Mouse (Mus musculus) midbrain, postnatal 0 days (tissue): Measurements from ENCODE around the gene Pde4b. TPM values are rescaled to one million over a fixed set of nuclear protein-coding genes. Genes with fewer than 3 reads are reported as not detected.

Experiments
- ATAC-seq: fragments of 200-750 bp; cut with Nextera tagmentation; 2 replicates; pipeline ENCODE4 v1.8.0; 2017; ENCODE audit warnings: moderate number of reproducible peaks, mild to moderate bottlenecking, moderate TSS enrichment, moderate library complexity; ENCODE audit not compliant: low FRiP score
- DNase-seq: peaks from one replicate; pipeline ENCODE4 v3.0.0-alpha.2; 2015; ENCODE audit warnings: low spot score
- H3K27ac ChIP-seq: fragments of 300-500 bp; sonication (generic); 2 replicates; pipeline ENCODE4 v1.5.1; 2014; ENCODE audit warnings: low read depth, mild to moderate bottlenecking, low read length, mixed read lengths
- H3K27me3 ChIP-seq: fragments of 300-500 bp; sonication (generic); 2 replicates; pipeline ENCODE4 v1.6.1; 2014; ENCODE audit warnings: low read length, control low read depth, mixed read lengths; ENCODE audit not compliant: insufficient read depth
- H3K36me3 ChIP-seq: fragments of 300-500 bp; sonication (generic); 2 replicates; pipeline ENCODE4 v1.6.1; 2014; ENCODE audit warnings: low read length, control low read depth, mixed read lengths; ENCODE audit not compliant: insufficient read depth
- H3K4me1 ChIP-seq: fragments of 300-500 bp; sonication (generic); 2 replicates; pipeline ENCODE4 v1.6.1; 2014; ENCODE audit warnings: mild to moderate bottlenecking, control low read depth, antibody characterized with exemption, low read length, mixed read lengths; ENCODE audit not compliant: insufficient read depth
- H3K4me2 ChIP-seq: fragments of 300-500 bp; sonication (generic); 2 replicates; pipeline ENCODE4 v1.6.1; 2014; ENCODE audit warnings: low read depth, mild to moderate bottlenecking, low read length, mixed read lengths; ENCODE audit not compliant: poor library complexity, severe bottlenecking
- H3K4me3 ChIP-seq: fragments of 300-500 bp; sonication (generic); 2 replicates; pipeline ENCODE4 v1.5.1; 2014; ENCODE audit warnings: low read depth, mild to moderate bottlenecking, low read length, moderate library complexity
- H3K9ac ChIP-seq: fragments of 300-500 bp; sonication (generic); replicated peaks from 2 replicates; pipeline ENCODE4 v1.6.1; 2014; ENCODE audit warnings: mild to moderate bottlenecking, low read length, moderate library complexity, mixed read lengths; ENCODE audit not compliant: poor library complexity, severe bottlenecking
- H3K9me3 ChIP-seq: fragments of 300-500 bp; sonication (generic); 2 replicates; pipeline ENCODE4 v1.6.1; 2016; ENCODE audit warnings: low read length, control low read depth
- CTCF ChIP-seq: IDR thresholded peaks from 2 replicates; pipeline ENCODE4 v1.5.1; 2016; ENCODE audit warnings: antibody characterized with exemption, mild to moderate bottlenecking
- WGBS: fragments of 180-500 bp; shearing (Covaris S2); extraction: QIAGEN DNeasy Blood & Tissue Kit; methylation state at CpG from one replicate; pipeline ENCODE4 v1.1.7; 2014; 5-methylcytosine and 5-hydroxymethylcytosine counted together
- polyA plus RNA-seq: library from polyadenylated mRNA; unstranded; fragments of >200 nt; fragmentation: Nextera tagmentation; extraction: Ambion mirVana; gene quantifications from 2 replicates; pipeline ENCODE4 v1.2.1, GENCODE M21; 2015
- total RNA-seq: library from RNA; depleted of rRNA; stranded (reverse); fragments of >200 nt; gene quantifications from 2 replicates; pipeline ENCODE4 v1.2.3, GENCODE M21; 2014

Gene Pde4b
- total and polyA plus RNA-seq, 2 experiments from 2014 or later, result 65.5 to 90.1 TPM

DNA sequence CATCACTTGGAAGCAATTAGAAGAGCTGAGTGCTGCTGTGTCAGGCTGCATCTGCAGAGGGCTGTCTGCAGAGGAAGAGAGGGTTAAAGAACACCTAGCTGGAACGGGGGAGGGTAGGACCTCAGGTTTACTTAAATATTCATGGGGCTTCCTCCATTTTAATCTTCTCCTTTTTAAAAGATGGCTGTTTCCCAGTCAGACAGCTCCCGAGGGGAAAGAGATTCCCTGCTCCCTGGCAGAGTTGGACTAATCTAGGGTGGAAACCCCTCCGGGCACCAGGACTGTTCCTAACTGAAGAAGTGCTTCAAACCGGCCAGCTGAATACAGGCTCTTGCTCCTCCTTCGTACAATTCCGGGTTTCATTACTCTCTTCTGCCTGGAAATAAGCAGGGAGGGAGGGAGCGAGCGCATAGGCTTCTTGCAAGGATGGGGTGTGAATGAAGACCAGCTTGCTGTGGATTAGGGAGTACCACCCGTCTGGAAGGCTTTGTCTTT is 502.2 kb downstream of the Pde4b start:
- H3K9ac ChIP-seq, result peak overlapping the region; percentile 66
- peaks cover 9% of the 10 kb centered on the region; the same call in 1 of the 2 replicates for H3K4me1 ChIP-seq
- peak overlapping the region; percentile 57 for H3K4me2 ChIP-seq
- ATAC-seq, result peak; percentile 74
- peak; percentile 79 for DNase-seq
- H3K9me3 ChIP-seq, result no peaks in the 10 kb centered on the region
- H3K4me3 ChIP-seq, result peak overlapping the region; percentile 45
- no peak for TF ChIP-seq CTCF
- H3K27me3 ChIP-seq, result no peaks in the 10 kb centered on the region
- no peaks in the 10 kb centered on the region for H3K36me3 ChIP-seq
- H3K27ac ChIP-seq, result peak overlapping the region; percentile 82
- WGBS, result 2% methylated on average over 9 of the region's 9 CpGs

DNA sequence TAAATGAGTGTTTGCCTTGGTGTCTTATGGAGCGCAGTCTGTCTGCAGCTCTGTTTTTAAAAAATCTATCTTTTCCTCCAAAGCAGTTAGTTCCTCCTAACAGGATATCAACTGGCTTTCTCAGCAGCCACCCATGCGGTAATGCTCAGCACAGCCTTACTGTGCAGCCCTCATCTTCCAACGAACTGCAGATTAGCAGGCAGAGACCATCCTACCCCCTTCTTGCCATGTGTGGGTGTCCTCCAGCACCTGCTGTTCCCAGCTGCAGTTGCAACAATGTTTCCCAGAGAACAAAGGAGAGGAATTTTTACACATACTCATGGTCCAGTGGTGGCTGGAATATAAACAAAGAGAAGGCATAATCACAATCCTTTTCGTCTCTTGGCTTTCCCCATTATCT is 504.5 kb downstream of the Pde4b start:
- Histone ChIP-seq H3K4me1 (peaks cover 9% of the 10 kb centered on the region; the same call in 1 of the 2 replicates), H3K4me2 (peak overlapping the region; percentile 56), H3K9me3 (no peaks in the 10 kb centered on the region), H3K27ac (peak overlapping the region; percentile 53), H3K36me3 (peaks cover 9% of the 10 kb centered on the region), H3K9ac (peak overlapping the region; percentile 51; the same call in 1 of the 2 replicates), H3K27me3 (no peaks in the 10 kb centered on the region), H3K4me3 (peak overlapping the region; percentile 45)
- WGBS, result 15% methylated on average over 4 of the region's 4 CpGs
- no peak for TF ChIP-seq CTCF
- DNase-seq, result no peak
- 0 out of 2 replicates have a peak, but pooled peaks have one; percentile 41 for ATAC-seq

DNA sequence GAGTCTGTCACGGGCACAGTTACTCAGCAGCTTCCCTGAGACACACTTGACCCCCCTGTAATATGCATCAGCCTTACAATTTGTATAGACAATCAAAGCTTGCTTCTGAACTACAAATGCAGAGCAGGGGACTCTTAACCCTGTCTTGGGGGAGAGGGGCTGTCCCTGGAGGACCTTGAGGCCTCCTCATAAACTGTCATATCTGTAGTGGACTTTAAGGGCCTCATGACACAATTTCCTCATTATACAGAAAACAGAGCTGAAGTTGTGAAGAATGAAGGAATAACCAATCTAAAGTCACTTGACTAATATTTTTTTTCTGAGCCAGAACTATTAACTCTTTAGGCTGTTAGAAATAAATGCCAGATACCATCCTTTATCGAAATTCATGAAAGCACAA is 505.2 kb downstream of the Pde4b start:
- Histone ChIP-seq H3K9ac (no peak overlapping the region), H3K36me3 (peaks cover 13% of the 10 kb centered on the region), H3K4me3 (peak overlapping the region; percentile 45; the same call in 1 of the 2 replicates), H3K27ac (no peak overlapping the region), H3K4me1 (peaks cover 9% of the 10 kb centered on the region; the same call in 1 of the 2 replicates), H3K9me3 (no peaks in the 10 kb centered on the region), H3K4me2 (peak overlapping the region; percentile 56), H3K27me3 (no peaks in the 10 kb centered on the region)
- DNase-seq, result no peak
- 38% methylated on average over 2 of the region's 2 CpGs for WGBS
- ATAC-seq, result no peak
- no peak for TF ChIP-seq CTCF

DNA sequence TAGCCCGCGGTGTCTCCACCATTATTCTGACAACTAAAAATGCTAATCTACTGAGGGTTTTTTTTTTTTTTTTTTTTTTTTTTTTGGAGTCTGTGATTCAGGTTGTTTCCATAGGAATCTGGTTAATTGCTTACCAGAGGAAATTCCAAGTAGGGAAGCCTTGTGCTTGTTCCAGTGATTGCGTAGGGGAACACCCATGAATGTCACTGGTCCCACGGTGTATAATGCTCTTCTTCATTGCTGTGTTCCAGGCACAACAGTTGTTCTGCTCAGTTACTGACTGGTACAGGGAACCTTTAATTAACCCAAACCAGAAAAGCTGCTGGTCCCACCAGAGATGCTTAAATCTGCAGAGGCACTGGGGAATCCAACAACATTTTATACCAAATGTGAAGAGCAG is 506.3 kb downstream of the Pde4b start:
- TF ChIP-seq CTCF, result no peak
- Histone ChIP-seq H3K36me3 (peaks cover 16% of the 10 kb centered on the region), H3K4me1 (peaks cover 9% of the 10 kb centered on the region; the same call in 1 of the 2 replicates), H3K4me2 (peak overlapping the region; percentile 56), H3K9me3 (no peaks in the 10 kb centered on the region), H3K27ac (no peak overlapping the region), H3K9ac (no peak overlapping the region), H3K27me3 (no peaks in the 10 kb centered on the region), H3K4me3 (0 out of 2 replicates have a peak overlapping the region, but pooled peaks have one; percentile 8)
- DNase-seq (no peak), ATAC-seq (no peak)
- 51% methylated on average over 4 of the region's 4 CpGs for WGBS

DNA sequence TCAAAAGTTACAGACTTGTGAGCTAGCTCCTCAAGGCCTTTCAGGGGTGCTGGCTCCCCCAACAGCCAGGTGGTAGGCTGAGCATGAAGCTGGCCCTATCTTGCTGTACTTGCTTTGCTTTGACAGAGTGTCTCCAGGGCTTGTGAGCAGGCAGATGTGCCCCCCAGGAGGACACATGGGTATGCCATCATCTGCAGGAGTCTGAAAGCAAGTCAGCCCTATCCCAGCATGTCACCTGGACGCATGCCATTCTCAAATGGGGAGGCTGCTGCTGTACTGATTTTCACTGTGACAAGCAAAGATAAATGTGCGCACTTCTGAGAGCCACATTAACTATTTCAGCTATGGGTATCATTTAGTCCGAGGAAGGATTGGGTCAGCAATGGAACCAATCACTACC is 507.2 kb downstream of the Pde4b start:
- 83% methylated on average over 3 of the region's 3 CpGs for WGBS
- no peak overlapping the region for H3K9ac ChIP-seq

DNA sequence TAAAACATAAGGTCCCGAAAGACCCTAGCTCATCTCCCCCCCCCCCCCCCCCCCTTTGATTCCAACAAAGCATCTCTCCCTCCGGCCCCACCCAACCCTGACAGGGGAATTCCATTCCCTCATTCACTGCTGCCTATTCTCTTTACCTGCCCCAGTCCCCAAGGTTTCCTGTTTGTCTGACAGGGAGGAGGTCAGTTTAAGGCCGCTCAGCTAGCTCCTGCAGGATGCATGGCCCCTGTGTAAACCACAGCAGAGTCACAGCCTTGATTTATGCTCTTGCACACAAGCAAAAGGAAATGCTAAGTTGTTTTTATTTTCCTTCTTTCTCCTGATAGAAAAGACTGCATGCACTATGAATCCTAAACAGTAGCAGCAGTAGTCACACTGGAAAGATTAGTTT is 516.6 kb downstream of the Pde4b start:
- no peak for DNase-seq
- Histone ChIP-seq H3K9me3 (no peaks in the 10 kb centered on the region), H3K27me3 (no peaks in the 10 kb centered on the region), H3K4me2 (no peak overlapping the region), H3K36me3 (peaks cover 52% of the 10 kb centered on the region), H3K4me1 (no peaks in the 10 kb centered on the region), H3K4me3 (no peak overlapping the region), H3K9ac (no peak overlapping the region), H3K27ac (no peak overlapping the region)
- WGBS, result 82% methylated on average over 3 of the region's 3 CpGs
- no peak for ATAC-seq
- TF ChIP-seq CTCF, result no peak

More for the DNA sequence above, 507.2 kb downstream of the Pde4b start:
- Histone ChIP-seq H3K4me1 (peaks cover 9% of the 10 kb centered on the region; the same call in 1 of the 2 replicates), H3K27ac (no peak overlapping the region), H3K4me3 (no peak overlapping the region), H3K36me3 (peaks cover 24% of the 10 kb centered on the region), H3K9me3 (no peaks in the 10 kb centered on the region), H3K27me3 (no peaks in the 10 kb centered on the region), H3K4me2 (no peak overlapping the region)
- no peak for TF ChIP-seq CTCF
- no peak for DNase-seq
- ATAC-seq, result no peak
